Mouse (Mus musculus): ENCODE measurements around the gene Zfp143. TPM values are rescaled to one million over a fixed set of nuclear protein-coding genes. Genes with fewer than 3 reads are reported as not detected.
"Not testable (repeated sequence)": the region's sequence is repeated elsewhere in the genome, so short reads cannot be mapped to it uniquely, and the experiment has no call there.

The Zfp143 gene
- total and polyA plus RNA-seq, 3 experiments = 8.4 to 10.5 (median 8.6) TPM

- Histone ChIP-seq H3K4me1 (ENCODE audit: control insufficient read depth, insufficient read depth, low read length) (peaks cover 2% of the 10 kb centered on the region; the same call in 1 of the 2 replicates), H3K9ac (ENCODE audit: low read depth, low read length) (no peak overlapping the region), H3K27ac (no peak overlapping the region), H3K4me3 (no peak overlapping the region), H3K27me3 (ENCODE audit: control insufficient read depth, insufficient read depth, low read length) (no peaks in the 10 kb centered on the region), H3K36me3 (ENCODE audit: control insufficient read depth, insufficient read depth, low read length) (no peaks in the 10 kb centered on the region), H3K79me2 (replicated peaks; ENCODE audit: control insufficient read depth, insufficient read depth, low read length) (no peaks in the 10 kb centered on the region)
- 58% methylated on average over 6 of the region's 6 CpGs for WGBS
- TF ChIP-seq CTCF (IDR thresholded peaks at IDR 0.05) = no peak
- TF ChIP-seq EP300 (IDR thresholded peaks at IDR 0.05; ENCODE audit: insufficient read depth, low read depth, low read length) = no peak
- no peak for TF ChIP-seq POLR2A (IDR thresholded peaks at IDR 0.05; ENCODE audit: insufficient read depth, low read depth, low read length)
- DNase-seq = no peak
- intact Hi-C loops (cut with DNase I) = no loop called here
Measured at GRCm38 (mm10) chr7:110100854-110101253, 39.8 kb downstream of the Zfp143 start.

- intact Hi-C loops (cut with DNase I) = no loop called here
- Histone ChIP-seq H3K4me3 (no peak overlapping the region), H3K27ac (no peak overlapping the region), H3K9ac (ENCODE audit: low read depth, low read length) (no peak overlapping the region), H3K79me2 (replicated peaks; ENCODE audit: control insufficient read depth, insufficient read depth, low read length) (no peaks in the 10 kb centered on the region), H3K27me3 (ENCODE audit: control insufficient read depth, insufficient read depth, low read length) (no peaks in the 10 kb centered on the region), H3K4me1 (ENCODE audit: control insufficient read depth, insufficient read depth, low read length) (peaks cover 2% of the 10 kb centered on the region; the same call in 1 of the 2 replicates), H3K36me3 (ENCODE audit: control insufficient read depth, insufficient read depth, low read length) (no peaks in the 10 kb centered on the region)
- DNase-seq = no peak
- WGBS = 81% methylated on average over 5 of the region's 5 CpGs
- no peak for TF ChIP-seq CTCF (IDR thresholded peaks at IDR 0.05)
- TF ChIP-seq EP300 (IDR thresholded peaks at IDR 0.05; ENCODE audit: insufficient read depth, low read depth, low read length) = no peak
Measured at GRCm38 (mm10) chr7:110101266-110101665, 40.2 kb downstream of the Zfp143 start.

- Histone ChIP-seq H3K9ac (ENCODE audit: low read depth, low read length) (no peak overlapping the region), H3K4me3 (no peak overlapping the region), H3K27ac (no peak overlapping the region), H3K79me2 (replicated peaks; ENCODE audit: control insufficient read depth, insufficient read depth, low read length) (no peaks in the 10 kb centered on the region), H3K4me1 (ENCODE audit: control insufficient read depth, insufficient read depth, low read length) (peaks cover 9% of the 10 kb centered on the region), H3K27me3 (ENCODE audit: control insufficient read depth, insufficient read depth, low read length) (no peaks in the 10 kb centered on the region), H3K36me3 (ENCODE audit: control insufficient read depth, insufficient read depth, low read length) (no peaks in the 10 kb centered on the region)
- no peak for TF ChIP-seq POLR2A (IDR thresholded peaks at IDR 0.05; ENCODE audit: insufficient read depth, low read depth, low read length)
- no peak for TF ChIP-seq CTCF (IDR thresholded peaks at IDR 0.05)
- no peak for TF ChIP-seq EP300 (IDR thresholded peaks at IDR 0.05; ENCODE audit: insufficient read depth, low read depth, low read length)
- 86% methylated on average over 5 of the region's 5 CpGs for WGBS
- intact Hi-C loops (cut with DNase I) = no loop called here
- no peak for DNase-seq
Measured at GRCm38 (mm10) chr7:110105041-110105440, 44.0 kb downstream of the Zfp143 start.

GRCm38 (mm10) chr7:110106633-110107032, 45.6 kb downstream of the Zfp143 start:
- no peak overlapping the region for H3K9ac ChIP-seq (ENCODE audit: low read depth, low read length)
- no peaks in the 10 kb centered on the region for H3K27me3 ChIP-seq (ENCODE audit: control insufficient read depth, insufficient read depth, low read length)
- H3K4me1 ChIP-seq (ENCODE audit: control insufficient read depth, insufficient read depth, low read length) = peaks cover 11% of the 10 kb centered on the region
- no peak overlapping the region for H3K27ac ChIP-seq
- intact Hi-C loops (cut with DNase I) = no loop called here
- no peak for TF ChIP-seq POLR2A (IDR thresholded peaks at IDR 0.05; ENCODE audit: insufficient read depth, low read depth, low read length)
- no peak for TF ChIP-seq EP300 (IDR thresholded peaks at IDR 0.05; ENCODE audit: insufficient read depth, low read depth, low read length)
- no peak for TF ChIP-seq CTCF (IDR thresholded peaks at IDR 0.05)
- no peaks in the 10 kb centered on the region for H3K79me2 ChIP-seq (replicated peaks; ENCODE audit: control insufficient read depth, insufficient read depth, low read length)
- no peaks in the 10 kb centered on the region for H3K36me3 ChIP-seq (ENCODE audit: control insufficient read depth, insufficient read depth, low read length)
- 36% methylated on average over 3 of the region's 3 CpGs for WGBS
- no peak for DNase-seq
- no peak overlapping the region for H3K4me3 ChIP-seq

GRCm38 (mm10) chr7:110108524-110108923, 47.5 kb downstream of the Zfp143 start:
- peaks cover 11% of the 10 kb centered on the region for H3K4me1 ChIP-seq (ENCODE audit: control insufficient read depth, insufficient read depth, low read length)
- 98% methylated on average over 3 of the region's 3 CpGs for WGBS
- H3K9ac ChIP-seq (ENCODE audit: low read depth, low read length); intact Hi-C loops (cut with DNase I); H3K4me3 ChIP-seq; H3K79me2 ChIP-seq (replicated peaks; ENCODE audit: control insufficient read depth, insufficient read depth, low read length); DNase-seq; H3K36me3 ChIP-seq (ENCODE audit: control insufficient read depth, insufficient read depth, low read length); H3K27me3 ChIP-seq (ENCODE audit: control insufficient read depth, insufficient read depth, low read length): not testable (repeated sequence)
- H3K27ac ChIP-seq = peak overlapping the region; percentile 42

GRCm38 (mm10) chr7:110108967-110109610, 48.1 kb downstream of the Zfp143 start:
- 6% methylated on average over 11 of the region's 11 CpGs for WGBS
- intact Hi-C loops (cut with DNase I) = no loop called here
- Histone ChIP-seq H3K79me2 (replicated peaks; ENCODE audit: control insufficient read depth, insufficient read depth, low read length) (no peaks in the 10 kb centered on the region), H3K27me3 (ENCODE audit: control insufficient read depth, insufficient read depth, low read length) (no peaks in the 10 kb centered on the region), H3K9ac (ENCODE audit: low read depth, low read length) (peak overlapping the region; percentile 40), H3K27ac (peak overlapping the region; percentile 42), H3K4me1 (ENCODE audit: control insufficient read depth, insufficient read depth, low read length) (peaks cover 11% of the 10 kb centered on the region), H3K36me3 (ENCODE audit: control insufficient read depth, insufficient read depth, low read length) (no peaks in the 10 kb centered on the region), H3K4me3 (peak overlapping the region; percentile 35)
- peak; percentile 73 to 76 for DNase-seq
- no peak for TF ChIP-seq CTCF (IDR thresholded peaks at IDR 0.05)
- no peak for TF ChIP-seq POLR2A (IDR thresholded peaks at IDR 0.05; ENCODE audit: insufficient read depth, low read depth, low read length)
- TF ChIP-seq EP300 (IDR thresholded peaks at IDR 0.05; ENCODE audit: insufficient read depth, low read depth, low read length) = 0 out of 2 replicates have a peak, but pooled peaks have one; percentile 43

Data from heart, adult 2 months (tissue).